Mouse (Mus musculus) erythroblast, embryonic 14.5 days (primary cell): Measurements from ENCODE around the gene Glt28d2. TPM values are rescaled to one million over a fixed set of nuclear protein-coding genes. Genes with fewer than 3 reads are reported as not detected.
"Not testable (repeated sequence)": the region's sequence is repeated elsewhere in the genome, so short reads cannot be mapped to it uniquely, and the experiment has no call there.

Source experiments
- H3K27me3 ChIP-seq: 2 replicates; pipeline ENCODE4 v1.6.1; 2012; ENCODE audit warnings: inconsistent platforms; ENCODE audit not compliant: control insufficient read depth
- H3K36me3 ChIP-seq: 2 replicates; pipeline ENCODE4 v1.6.1; 2012; ENCODE audit warnings: mild to moderate bottlenecking, inconsistent platforms; ENCODE audit not compliant: control insufficient read depth
- H3K4me1 ChIP-seq: 2 replicates; pipeline ENCODE4 v1.6.1; 2012; ENCODE audit warnings: inconsistent platforms; ENCODE audit not compliant: control insufficient read depth
- H3K4me3 ChIP-seq: replicated peaks from 2 replicates; pipeline ENCODE3; 2012; ENCODE audit warnings: moderate library complexity, mild to moderate bottlenecking, inconsistent platforms
- H3K9me3 ChIP-seq: 2 replicates; pipeline ENCODE4 v1.6.1; 2012; ENCODE audit warnings: low read length, inconsistent platforms, mixed read lengths; ENCODE audit not compliant: control insufficient read depth
- GATA1 ChIP-seq: IDR thresholded peaks from 2 replicates; pipeline ENCODE4 v1.6.1; 2012; ENCODE audit warnings: low read length, inconsistent platforms, mixed read lengths
- TAL1 ChIP-seq: IDR thresholded peaks from 3 replicates; pipeline ENCODE4 v1.6.1; 2012; ENCODE audit warnings: low read length, inconsistent platforms, mixed read lengths
- polyA plus RNA-seq: library from polyadenylated mRNA; stranded (reverse); fragments of >175 nt; gene quantifications from 2 replicates; pipeline ENCODE4 v1.2.3, GENCODE M21; 2012

Glt28d2 gene
- polyA plus RNA-seq, 1 experiment, result 0.01 TPM

- Histone ChIP-seq H3K9me3 (no peaks in the 10 kb centered on the region), H3K4me3 (no peak overlapping the region), H3K4me1 (no peaks in the 10 kb centered on the region), H3K27me3 (no peaks in the 10 kb centered on the region), H3K36me3 (no peaks in the 10 kb centered on the region)
- TF ChIP-seq GATA1, result no peak
- TF ChIP-seq TAL1, result no peak
Observed at GRCm38 (mm10) chr3:85922331-85922730, 35.0 kb upstream of the Glt28d2 start.

- not testable (repeated sequence) for H3K27me3 ChIP-seq, H3K36me3 ChIP-seq, H3K4me1 ChIP-seq, H3K9me3 ChIP-seq, H3K4me3 ChIP-seq
Observed at GRCm38 (mm10) chr3:85920671-85921070, 33.4 kb upstream of the Glt28d2 start.

GRCm38 (mm10) chr3:85917600-85917999 lies 30.3 kb upstream of the Glt28d2 start:
- Histone ChIP-seq H3K27me3 (no peaks in the 10 kb centered on the region), H3K4me1 (no peaks in the 10 kb centered on the region), H3K9me3 (no peaks in the 10 kb centered on the region), H3K4me3 (no peak overlapping the region), H3K36me3 (no peaks in the 10 kb centered on the region)
- TF ChIP-seq TAL1, result no peak
- no peak for TF ChIP-seq GATA1

GRCm38 (mm10) chr3:85914806-85915205 lies 27.5 kb upstream of the Glt28d2 start:
- TF ChIP-seq TAL1, result no peak
- TF ChIP-seq GATA1, result no peak
- Histone ChIP-seq H3K36me3 (no peaks in the 10 kb centered on the region), H3K4me1 (no peaks in the 10 kb centered on the region), H3K4me3 (no peak overlapping the region), H3K27me3 (no peaks in the 10 kb centered on the region), H3K9me3 (no peaks in the 10 kb centered on the region)

GRCm38 (mm10) chr3:85907136-85907535 lies 19.8 kb upstream of the Glt28d2 start:
- TF ChIP-seq GATA1 (no peak), TAL1 (no peak)
- H3K27me3 ChIP-seq, result no peaks in the 10 kb centered on the region
- H3K36me3 ChIP-seq, result no peaks in the 10 kb centered on the region
- no peaks in the 10 kb centered on the region for H3K4me1 ChIP-seq
- no peak overlapping the region for H3K4me3 ChIP-seq
- no peaks in the 10 kb centered on the region for H3K9me3 ChIP-seq

GRCm38 (mm10) chr3:85904371-85904770 lies 17.1 kb upstream of the Glt28d2 start:
- no peak for TF ChIP-seq GATA1
- no peak for TF ChIP-seq TAL1
- no peak overlapping the region for H3K4me3 ChIP-seq

GRCm38 (mm10) chr3:85895020-85895419 lies 7.7 kb upstream of the Glt28d2 start:
- Histone ChIP-seq H3K4me3 (no peak overlapping the region), H3K36me3 (no peaks in the 10 kb centered on the region), H3K27me3 (peaks cover 15% of the 10 kb centered on the region), H3K4me1 (no peaks in the 10 kb centered on the region), H3K9me3 (no peaks in the 10 kb centered on the region)
- TF ChIP-seq TAL1, result no peak
- no peak for TF ChIP-seq GATA1

More at GRCm38 (mm10) chr3:85904371-85904770, 17.1 kb upstream of the Glt28d2 start:
- Histone ChIP-seq H3K9me3 (no peaks in the 10 kb centered on the region), H3K27me3 (no peaks in the 10 kb centered on the region), H3K4me1 (no peaks in the 10 kb centered on the region), H3K36me3 (no peaks in the 10 kb centered on the region)

- TF ChIP-seq TAL1, result no peak
- TF ChIP-seq GATA1, result no peak
- H3K36me3 ChIP-seq, result no peaks in the 10 kb centered on the region
- peaks cover 20% of the 10 kb centered on the region for H3K4me1 ChIP-seq
- no peaks in the 10 kb centered on the region; the same call in 1 of the 2 replicates for H3K9me3 ChIP-seq
- no peak overlapping the region for H3K4me3 ChIP-seq
- peaks cover 49% of the 10 kb centered on the region for H3K27me3 ChIP-seq
Observed at GRCm38 (mm10) chr3:85891571-85891970, 4.3 kb upstream of the Glt28d2 start.

GRCm38 (mm10) chr3:85888221-85888671 lies 930 bp upstream of the Glt28d2 start:
- no peaks in the 10 kb centered on the region; the same call in 1 of the 2 replicates for H3K9me3 ChIP-seq
- peaks cover 66% of the 10 kb centered on the region for H3K27me3 ChIP-seq
- TF ChIP-seq TAL1 (no peak), GATA1 (no peak)
- H3K4me3 ChIP-seq, result peak overlapping the region; percentile 64
- H3K4me1 ChIP-seq, result peaks cover 24% of the 10 kb centered on the region
- no peaks in the 10 kb centered on the region for H3K36me3 ChIP-seq

GRCm38 (mm10) chr3:85886636-85887238 lies 579 bp downstream of the Glt28d2 start:
- H3K9me3 ChIP-seq, result no peaks in the 10 kb centered on the region; the same call in 1 of the 2 replicates
- no peaks in the 10 kb centered on the region for H3K36me3 ChIP-seq
- peak overlapping the region; percentile 64 for H3K4me3 ChIP-seq
- peaks cover 24% of the 10 kb centered on the region for H3K4me1 ChIP-seq
- H3K27me3 ChIP-seq, result peaks cover 66% of the 10 kb centered on the region
- no peak for TF ChIP-seq TAL1
- no peak for TF ChIP-seq GATA1
